Mouse (Mus musculus) testis, postnatal 10 days (tissue): Measurements from ENCODE around the gene Hist1h4h.
"Not testable (repeated sequence)": the region's sequence is repeated elsewhere in the genome, so short reads cannot be mapped to it uniquely, and the experiment has no call there.

Source experiments
- DNase-seq: peaks from one replicate; pipeline ENCODE4 v3.0.0; 2021; ENCODE audit warnings: low spot score

The Hist1h4h gene

DNA sequence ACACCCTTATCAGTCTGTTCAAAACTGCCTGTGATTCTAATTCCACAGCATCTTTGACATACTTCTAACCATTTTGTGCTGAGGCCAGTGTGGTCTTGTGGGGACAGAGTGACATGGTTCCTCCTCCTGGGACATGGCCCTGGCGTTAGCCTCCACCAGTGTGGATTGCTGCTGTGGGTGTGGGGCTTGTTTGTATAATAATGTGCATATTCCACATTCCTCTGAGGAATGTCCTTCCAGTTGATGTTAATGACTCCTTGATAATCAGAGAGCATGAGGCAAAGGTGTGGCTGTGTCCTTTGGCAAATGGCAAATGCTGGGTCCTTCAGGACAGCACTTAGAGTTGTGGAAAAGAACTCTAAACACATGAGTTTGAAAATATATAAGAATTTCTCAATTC is 17.3 kb upstream of the Hist1h4h start:
- DNase-seq = no peak

DNA sequence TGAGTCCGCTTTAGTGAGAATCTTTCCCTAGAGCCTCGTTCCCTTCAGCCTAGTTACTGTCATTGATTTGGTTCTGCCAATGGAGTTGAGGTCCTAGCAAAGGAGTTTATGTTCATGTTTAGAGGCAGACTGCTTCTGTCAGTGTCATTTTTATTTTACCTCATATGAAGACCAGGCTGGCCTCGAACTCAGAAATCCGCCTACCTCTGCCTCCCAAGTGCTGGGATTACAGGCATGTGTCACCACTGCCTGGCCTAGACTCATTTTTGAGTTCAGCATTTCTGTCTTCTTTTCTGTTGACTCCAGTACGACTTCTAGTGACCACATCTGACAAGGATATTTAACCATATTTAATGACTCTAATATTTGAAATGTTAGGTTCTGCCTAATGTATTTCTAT is 15.6 kb upstream of the Hist1h4h start:
- no peak for DNase-seq

DNA sequence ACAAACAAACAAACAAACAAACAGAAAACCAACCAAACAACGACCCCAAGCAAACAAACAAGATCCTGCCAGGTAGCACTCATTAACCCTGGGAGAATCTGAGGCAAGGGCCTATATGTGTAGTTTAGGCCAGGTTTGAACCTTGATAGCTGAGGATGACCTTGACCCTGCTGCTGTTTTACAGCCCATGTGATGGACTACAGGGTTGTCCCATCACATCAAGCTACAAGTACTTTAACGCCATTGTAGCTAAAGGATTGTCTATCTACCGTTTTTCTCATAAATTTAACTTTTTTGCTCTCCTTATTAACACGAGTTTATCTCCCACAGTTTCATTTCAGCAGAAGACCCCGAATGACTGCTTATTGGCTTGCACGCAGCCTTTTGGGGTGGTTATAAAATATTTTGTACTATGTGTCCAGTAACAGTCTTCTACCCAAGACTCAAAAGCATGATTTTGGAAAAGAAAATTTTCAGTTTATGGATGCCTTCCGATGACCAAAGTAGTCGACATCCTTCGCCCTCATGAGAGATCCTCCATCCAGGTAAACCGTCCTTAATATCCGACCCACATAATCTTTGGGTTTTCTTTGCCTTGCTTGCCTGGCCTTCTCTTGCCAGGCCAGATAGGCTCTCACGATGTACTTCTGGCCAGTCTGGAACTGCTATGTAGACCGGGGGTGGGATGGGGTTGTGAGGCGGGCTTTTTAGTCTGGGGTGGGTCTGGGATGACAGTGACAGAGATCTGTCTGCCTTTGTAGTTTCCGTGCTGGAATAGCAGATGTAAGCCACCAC is 14.8 kb upstream of the Hist1h4h start:
- no peak for DNase-seq

DNA sequence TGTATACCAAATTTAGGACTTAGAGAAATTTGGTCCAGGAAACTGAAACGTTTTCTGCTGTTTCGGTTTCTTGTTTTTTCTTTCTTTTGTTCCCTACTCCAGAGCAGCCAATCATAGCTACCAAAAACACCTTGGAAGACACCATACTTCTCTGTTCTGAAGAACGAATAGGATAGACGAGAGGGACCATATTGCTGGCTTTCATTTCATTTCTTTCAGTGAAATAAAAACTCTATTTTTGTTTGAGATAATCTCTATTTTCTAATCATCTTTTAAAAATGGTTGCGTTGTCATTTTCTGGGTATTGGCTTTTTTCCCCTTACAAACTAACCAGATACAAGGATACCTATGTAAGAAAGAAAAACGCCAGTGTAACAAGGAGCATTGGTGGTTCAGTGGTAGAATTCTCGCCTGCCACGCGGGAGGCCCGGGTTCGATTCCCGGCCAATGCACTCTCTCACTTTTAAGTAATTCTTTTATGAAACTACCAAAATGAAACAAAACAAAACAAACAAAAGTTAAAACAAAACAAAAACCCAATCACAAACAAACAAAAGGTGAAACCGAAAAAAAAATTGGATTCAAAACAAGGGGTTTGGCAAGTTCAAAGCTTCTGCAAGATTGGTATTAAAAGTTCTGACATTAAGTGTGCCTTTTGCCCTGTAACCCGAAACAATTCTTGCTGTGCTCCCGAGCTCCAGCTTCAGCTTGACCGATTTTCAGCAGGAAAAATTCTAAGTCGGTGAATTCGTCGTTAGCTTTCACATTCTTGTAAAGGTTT is 13.8 kb upstream of the Hist1h4h start:
- peak; percentile 83 for DNase-seq

DNA sequence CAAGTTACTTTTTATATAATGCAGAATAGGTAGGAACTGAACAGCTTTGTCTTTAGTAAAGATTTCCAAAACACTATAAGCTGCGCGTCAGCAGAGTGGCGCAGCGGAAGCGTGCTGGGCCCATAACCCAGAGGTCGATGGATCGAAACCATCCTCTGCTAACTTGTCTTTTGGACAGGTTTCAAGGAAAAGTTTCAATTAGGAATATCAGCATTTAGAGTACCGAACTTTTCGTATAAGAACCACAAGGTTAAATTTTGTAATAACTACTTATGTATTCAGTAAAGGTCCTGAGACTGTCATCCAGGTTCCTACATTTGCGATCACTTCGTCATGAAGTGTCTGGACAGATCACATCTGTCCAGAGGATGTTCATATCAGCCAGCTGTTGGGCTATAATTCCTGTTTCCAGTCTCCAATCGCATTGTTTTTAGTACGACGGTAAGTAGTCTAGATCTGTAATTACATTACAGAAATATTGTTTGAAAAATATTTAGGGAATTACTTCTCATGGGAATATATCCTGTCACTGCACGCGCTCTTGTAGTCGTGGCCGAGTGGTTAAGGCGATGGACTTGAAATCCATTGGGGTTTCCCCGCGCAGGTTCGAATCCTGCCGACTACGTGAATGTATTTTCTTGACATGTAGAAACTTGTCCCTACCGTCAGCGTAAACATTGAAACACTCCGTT is 13.1 kb upstream of the Hist1h4h start:
- DNase-seq = peak; percentile 82

DNA sequence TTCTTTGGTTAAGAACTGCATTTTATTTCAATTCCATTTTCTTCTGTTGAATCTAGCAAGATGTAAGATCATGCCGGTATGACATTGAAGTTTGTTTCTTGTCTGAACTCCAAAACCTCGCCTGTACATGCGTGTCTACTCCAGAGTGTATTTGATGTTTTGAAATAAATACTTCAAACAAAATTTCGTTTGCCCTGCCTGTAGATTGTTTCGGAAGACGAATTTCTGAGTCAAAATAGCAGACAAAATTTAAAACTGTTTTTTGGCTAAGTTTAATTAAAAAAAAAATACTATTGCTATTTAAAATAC is 12.6 kb upstream of the Hist1h4h start:
- DNase-seq = no peak

DNA sequence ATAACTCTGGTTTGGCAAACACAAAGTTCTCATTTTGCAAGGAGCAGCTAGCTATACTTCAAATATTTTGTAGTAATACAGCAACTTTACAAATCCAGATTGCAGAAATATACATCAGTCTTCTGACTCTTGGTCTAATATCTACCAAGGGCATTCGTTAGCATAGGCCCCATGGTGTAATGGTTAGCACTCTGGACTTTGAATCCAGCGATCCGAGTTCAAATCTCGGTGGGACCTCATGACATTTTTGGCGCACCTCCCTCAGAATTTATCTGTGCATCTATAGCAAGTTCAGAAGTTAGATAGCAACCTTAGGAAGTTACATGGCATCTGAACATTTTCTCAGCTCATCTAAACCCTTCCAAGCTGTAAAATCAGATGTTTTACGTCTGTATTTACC is 12.0 kb upstream of the Hist1h4h start:
- peak; percentile 77 for DNase-seq

DNA sequence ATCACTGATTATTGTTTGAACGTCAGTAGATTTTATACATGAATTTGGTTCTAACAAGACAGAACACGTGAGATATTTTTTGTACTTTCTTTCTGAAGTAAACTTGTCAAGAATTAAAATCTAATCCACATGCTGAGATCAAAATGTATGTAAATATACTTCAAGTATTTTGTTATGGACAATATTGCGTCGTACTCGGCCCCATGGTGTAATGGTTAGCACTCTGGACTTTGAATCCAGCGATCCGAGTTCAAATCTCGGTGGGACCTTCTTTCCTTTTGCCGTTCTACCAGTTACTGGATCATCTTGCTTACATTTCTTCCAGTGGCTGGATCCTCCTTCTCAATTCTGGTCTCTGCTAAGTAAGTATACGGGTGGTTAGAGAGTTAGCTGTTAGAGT is 11.4 kb upstream of the Hist1h4h start:
- peak; percentile 75 for DNase-seq

DNA sequence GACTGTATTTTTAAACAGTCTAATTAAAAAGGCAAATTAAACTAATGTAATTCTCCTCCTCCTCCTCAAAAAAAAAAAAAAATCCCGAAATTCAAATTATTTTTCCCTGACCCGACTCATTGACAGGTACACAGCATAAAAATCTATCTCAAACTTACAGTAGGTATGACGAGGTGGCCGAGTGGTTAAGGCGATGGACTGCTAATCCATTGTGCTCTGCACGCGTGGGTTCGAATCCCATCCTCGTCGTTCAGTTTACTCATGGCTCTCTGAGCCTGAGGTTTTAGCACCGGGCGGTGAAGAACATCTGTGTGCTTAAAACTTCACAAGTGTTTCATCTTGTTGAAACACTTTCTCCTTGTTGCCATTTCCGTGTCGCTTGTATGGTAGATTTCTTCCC is 9.1 kb upstream of the Hist1h4h start:
- peak; percentile 79 for DNase-seq

DNA sequence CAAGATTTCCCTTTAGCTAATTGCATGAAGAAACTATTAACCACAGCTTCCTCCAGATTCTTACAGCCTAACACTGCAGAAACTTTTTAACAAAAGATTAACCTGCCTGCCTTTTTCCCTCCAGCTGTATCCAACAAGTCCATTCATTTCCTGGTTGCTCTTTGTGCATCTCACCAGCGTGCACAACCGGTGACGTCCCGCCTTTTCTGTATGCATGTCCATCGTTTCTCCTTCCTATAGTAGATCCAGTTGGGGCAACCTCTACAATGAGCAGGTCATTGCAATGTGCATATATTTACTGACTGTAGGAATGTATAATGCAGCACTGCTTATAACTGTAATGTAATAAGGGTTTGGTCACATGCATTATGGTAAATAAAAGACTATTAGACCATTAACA is 6.9 kb upstream of the Hist1h4h start:
- no peak for DNase-seq

DNA sequence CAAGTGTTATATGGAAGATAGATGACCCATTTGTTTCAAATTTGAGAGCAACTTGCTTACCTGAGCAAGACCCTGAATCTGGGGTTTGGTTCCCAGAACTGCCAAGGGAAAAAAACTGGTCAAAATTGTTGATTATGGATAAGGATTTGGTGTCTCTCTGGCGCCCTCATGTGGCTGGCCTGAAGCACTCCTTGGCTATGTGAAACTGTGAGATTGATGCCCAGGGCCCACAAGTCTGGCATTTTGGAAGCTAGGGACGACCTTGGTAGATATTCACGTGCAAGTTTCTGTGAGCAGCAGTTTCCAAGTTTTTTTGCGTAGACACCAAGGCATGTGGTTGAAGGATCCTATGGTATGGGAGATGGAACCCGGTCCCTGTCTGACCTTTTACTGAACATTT is 6.2 kb upstream of the Hist1h4h start:
- peak; percentile 88 for DNase-seq

DNA sequence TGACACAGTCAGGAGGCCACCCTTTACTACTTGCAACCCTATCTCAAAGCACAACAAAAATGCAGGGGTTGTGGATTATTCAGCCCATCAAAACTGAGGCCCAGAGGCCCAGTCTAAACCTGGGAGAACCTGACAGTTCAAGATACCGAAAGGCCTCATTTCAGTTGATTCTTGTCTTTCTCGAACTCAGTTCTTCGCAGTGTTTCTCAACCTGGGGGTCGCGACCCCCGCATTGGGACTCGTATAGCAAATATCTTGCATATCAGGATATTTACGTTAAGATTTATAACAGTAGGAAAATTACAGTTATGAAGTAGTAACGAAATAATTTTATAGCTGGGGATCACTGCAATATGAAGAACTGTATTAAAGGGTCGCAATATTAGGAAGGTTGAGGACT is 4.9 kb upstream of the Hist1h4h start:
- DNase-seq = no peak

DNA sequence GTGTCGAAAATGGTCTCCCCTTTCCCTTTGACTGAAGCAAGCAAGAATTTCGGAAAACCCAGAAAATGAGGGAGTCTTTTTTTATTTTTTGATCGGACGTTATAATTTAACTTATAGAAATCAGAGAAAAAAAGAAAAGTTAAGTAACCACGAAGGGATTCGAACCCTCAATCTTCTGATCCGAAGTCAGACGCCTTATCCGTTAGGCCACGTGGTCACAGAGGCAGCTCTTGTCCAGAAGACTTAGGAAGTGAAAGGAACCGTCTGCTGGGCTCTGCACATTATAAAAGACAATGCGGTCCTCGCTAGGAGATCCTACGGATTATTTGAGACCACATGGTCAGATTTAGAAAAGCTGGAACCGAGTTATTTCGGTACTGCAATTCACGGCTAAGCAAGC is 4.5 kb upstream of the Hist1h4h start:
- peak; percentile 92 for DNase-seq

DNA sequence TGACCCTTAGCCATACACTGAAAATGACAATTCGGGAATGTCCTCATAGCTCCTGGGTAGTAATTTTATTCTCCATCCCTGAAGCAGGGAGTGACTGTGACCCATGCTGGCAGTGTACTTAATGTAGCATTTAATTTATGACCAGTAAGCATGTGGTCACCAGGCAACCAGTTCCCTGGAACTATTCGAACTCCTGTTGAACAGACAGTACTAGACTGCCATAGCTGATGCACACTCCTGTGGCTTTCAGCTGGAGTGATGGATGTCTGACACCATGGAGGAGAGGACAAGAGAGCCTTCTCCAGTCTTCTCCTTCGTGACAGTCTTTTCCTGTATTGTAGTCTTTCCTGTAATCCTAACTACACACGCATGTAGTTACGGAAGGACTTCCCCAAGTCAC is 1.8 kb upstream of the Hist1h4h start:
- no peak for DNase-seq

DNA sequence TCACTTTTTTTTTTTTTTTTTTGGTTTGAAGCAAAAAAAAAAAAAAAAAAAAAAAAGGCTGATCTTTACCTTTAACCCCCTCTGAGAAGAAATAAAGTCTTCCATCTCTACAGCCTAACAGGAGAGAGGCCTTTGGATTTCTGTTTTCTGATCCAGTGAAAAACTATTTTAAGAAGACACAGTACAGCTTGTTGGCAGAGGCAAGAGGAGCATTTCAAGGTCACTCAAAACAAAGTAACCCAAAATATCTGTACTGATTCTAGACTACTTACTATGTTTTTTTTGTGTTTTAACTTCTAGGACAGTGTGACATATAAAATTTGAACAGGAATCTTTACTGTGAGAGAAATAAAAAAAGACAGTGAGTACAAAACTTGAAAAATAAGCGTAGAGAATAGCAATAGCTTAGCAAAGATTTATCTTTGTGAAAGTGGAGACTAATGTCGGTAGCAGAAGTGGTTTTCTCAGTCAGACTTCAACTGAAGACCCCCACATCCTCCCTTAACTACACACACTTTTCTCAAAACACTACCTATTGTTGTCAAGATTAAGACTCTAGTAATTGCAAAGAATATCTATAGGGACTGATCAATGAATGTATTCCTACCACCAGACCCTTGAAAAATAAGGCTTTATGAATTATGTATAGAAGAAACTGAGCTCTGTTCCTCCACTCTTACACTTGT is 1.2 kb upstream of the Hist1h4h start:
- no peak for DNase-seq

DNA sequence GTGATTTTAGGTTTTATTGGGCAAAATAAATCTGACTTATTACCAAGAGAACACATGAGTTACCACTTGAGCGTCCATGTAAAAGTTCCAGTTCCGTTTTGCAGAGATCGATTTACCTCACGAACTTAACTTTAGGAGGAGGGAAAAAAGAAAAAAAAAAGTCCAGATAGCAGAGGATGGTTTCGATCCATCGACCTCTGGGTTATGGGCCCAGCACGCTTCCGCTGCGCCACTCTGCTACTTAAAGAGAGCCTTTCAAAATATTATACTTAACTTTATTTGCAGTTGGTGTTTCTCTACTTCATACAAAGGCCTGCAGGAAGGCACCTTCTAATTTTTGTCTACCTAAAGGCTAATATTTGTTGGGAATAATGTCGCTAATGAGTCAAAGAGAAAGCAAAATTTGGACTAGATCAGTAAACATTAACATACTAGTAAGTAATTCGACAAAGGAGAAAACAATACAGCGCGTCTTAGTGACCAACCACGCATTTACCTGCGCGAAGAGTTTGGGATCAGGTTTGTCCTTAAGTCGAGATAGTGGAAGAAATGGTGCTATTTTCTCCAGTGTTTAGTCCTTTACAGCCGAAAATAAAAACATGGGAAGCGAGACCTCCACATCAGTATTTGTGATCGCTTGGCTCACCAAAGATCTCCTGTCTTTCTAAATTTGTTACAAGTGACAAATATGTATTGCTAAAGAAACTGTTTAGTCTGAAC is 509 bp upstream of the Hist1h4h start:
- peak; percentile 63 for DNase-seq

DNA sequence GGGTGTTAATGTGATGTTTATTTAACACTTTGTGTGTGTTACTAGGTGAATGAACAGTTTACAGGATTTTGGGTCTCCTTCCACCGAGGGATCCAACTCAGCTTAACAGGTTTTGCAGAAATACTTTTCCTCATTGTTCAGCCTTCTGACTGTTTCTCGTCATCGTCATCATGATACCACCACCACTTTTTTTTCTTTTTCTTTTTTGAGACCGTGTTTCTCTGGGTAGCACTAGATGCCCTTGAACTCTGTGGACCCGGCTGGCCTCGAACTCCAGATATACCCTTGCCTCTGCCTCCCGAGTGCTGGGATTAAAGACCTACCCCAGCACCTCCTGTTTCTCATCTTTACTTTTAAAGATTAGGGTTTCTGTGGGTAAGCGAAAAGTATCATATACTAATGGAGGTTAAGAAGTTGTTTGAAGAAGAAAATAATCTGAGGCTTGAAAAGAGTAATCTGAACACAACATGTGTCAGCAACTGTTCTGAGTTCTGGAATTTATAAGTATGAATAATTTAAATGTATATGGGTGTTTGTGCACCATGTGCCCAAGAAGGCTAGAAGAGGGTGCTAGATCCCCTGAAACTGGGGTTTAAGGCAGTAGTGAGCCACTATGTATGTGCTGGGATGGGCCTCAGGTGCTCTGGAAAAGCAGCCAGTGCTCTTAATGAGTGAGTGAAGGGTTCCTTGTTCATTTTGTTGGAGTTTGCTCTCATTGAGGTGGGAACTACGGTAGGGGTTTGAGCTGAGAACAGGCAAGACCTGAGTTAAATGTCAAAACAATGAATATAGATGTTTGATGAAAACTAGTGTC is 1.6 kb downstream of the Hist1h4h start:
- no peak for DNase-seq

DNA sequence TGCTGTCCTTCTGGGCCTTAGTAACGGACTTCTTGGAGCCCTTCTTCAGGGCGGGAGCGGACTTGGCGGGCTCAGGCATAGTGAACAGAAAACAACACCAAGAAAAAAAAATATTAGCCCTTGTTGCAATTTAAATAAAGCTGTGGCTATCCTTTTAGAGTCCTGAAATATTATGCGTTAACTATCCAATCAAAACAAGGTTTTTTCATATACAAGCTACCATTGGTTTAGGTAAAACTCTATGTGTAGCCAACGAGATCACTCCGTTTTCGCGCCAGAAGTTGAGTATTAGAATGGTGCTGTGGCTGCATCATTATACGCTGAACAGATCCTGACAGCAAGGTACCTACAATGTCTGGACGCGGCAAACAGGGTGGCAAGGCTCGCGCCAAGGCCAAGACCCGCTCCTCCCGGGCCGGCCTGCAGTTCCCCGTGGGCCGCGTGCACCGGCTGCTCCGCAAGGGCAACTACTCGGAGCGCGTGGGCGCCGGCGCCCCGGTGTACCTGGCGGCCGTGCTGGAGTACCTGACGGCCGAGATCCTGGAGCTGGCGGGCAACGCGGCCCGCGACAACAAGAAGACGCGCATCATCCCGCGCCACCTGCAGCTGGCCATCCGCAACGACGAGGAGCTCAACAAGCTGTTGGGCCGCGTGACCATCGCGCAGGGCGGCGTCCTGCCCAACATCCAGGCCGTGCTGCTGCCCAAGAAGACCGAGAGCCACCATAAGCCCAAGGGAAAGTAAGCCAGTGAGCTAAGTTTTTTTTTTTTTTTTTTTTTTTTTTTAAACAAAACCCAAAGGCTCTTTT is 2.9 kb downstream of the Hist1h4h start, which contains the start of gene Hist1h2af:
Gene Hist1h2af, plus strand, starts transcription at position 347 of the 808 bp plus-strand sequence.
- not testable (repeated sequence) for DNase-seq

DNA sequence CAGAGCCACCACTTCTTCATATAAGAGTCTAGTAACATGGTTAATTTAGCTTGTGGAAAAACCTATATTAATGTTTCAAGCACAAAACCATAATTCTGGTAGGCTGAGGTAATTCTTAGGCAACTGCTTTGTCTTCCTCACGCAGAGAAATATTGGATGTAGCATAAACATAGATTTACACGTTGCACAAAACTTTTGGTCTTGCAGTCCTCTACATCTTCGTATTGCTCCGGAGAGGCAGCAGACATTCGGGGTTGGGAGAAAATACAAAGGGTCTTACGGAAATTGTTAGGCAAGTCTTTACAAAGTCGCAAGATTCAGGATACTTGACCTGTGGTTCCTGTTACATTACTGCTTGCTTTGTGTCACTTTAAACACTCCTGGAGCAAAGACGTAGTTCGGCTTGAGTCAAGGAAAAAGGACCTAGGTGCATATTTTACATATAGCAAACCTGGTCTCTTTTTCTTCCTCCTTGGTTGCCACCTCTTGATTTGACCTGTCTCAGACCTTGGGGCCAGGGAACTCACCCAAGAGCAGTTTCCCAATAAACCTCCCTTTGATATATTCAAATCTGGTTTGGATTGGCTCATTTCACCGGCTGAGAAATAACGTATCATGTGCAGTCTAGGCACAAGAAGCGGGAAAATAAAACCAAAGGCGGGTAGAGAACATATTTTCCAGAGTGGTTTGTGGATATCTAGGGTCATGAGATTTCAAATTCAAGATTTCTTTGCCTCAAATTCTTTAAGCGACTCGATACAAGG is 3.7 kb downstream of the Hist1h4h start:
- DNase-seq = no peak
